Mouse (Mus musculus) spleen, adult 2 months (tissue): ENCODE results near the gene Siglecf.

Experiments
- CTCF ChIP-seq: fragments of 200-500 bp; IDR thresholded peaks from 2 replicates; pipeline ENCODE4 v1.5.1; 2011; ENCODE audit warnings: mild to moderate bottlenecking, inconsistent platforms; ENCODE audit not compliant: insufficient read depth, insufficient read length, insufficient replicate concordance; ENCODE audit errors: extremely low read depth
- POLR2A ChIP-seq: fragments of 200-500 bp; IDR thresholded peaks from 2 replicates; pipeline ENCODE4 v1.6.1; 2011; ENCODE audit warnings: low read depth, low read length, inconsistent platforms

GRCm38 (mm10) chr7:43344020-43344419, 7.1 kb upstream of the Siglecf start:
- TF ChIP-seq CTCF (no peak), POLR2A (no peak)
